Mouse (Mus musculus): ENCODE measurements around the gene Dock1.

The Dock1 gene

DNA sequence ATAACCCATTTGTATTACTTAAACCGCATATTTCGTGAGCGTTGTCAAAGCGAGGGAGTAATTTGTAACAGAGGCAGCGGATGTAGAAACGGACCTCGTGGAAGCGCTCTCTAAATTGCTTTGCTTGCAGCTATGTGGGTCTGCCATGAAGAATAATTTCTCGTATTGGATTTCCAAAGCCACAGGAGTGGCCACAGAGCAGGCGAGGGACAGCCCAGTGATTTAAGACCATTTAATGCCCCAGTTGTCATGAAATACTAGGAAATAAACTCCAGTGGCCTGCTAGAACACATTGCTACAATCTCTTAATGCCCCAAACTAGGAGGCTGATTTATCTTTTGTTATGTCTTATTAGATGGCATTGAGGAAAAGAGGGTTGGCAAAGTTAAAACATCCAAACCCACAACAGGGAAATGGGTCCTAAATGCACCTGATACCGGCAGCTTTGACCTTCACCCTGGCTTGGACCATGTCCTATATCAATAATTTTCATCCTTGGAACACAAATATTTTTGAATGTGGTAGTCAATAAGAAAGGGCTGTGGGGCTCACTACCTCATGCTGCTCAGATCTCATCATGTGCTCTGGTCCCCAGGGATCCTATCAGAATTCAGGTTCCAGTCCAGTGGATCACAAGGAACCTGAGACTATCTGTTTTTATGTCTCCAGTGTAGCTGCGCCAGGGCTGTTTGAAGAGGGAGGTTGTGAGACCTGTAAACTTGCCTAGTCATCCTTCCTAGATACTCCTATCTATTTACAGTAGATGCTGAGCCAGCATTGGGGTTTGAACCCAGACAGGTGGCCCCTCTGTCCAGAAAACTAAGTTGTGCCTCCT lies 373.7 kb downstream of the Dock1 start:
- no peak for DNase-seq (ENCODE audit: extremely low read depth, low read depth, low spot score)

DNA sequence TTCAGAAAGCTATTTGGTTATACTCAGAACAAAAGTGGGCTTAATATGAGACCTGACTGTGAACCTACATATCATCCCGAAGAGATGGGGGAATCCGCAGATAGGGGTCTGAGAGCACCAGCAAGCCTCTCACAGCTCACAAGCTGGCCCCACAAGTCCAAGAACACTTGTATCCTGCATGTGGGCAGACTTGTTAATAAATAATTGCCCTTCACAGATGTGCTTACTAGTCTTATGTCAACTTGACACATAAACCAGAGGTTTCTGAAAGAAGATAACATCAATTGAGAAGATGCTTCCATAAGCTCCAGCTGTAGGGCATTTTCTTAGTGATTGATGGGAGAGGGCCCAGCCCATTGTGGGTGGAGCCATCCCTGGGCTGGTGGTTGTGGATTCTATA lies 379.0 kb downstream of the Dock1 start:
- no peak for DNase-seq (ENCODE audit: extremely low read depth, low read depth, low spot score)

DNA sequence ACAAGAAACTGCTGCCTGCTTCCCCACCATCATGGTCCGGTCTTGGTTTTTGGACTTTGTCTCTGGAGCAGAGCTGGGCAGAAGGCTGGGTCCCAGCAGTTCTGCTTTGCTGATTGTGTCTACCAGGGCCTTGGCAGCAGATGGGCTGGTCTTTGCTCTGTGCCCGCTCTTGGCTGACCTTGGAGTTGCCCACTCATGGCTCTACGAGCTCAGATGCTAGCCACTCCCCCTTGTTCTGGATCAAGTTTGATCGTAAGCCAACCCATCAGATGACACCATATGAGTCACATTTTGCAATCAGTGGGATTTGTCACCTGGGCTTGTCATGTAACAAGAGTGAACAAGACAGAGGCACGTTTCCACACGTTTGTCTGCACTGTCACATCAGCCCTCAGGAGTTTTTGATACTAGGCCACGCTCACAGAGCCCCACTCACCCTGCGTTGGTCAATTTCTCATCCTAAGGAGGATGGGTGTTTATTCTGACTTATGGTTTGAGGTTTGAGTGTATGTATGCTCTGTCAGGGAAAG lies 382.8 kb downstream of the Dock1 start:
- peak; percentile 16 for DNase-seq (ENCODE audit: extremely low read depth, low read depth, low spot score)

DNA sequence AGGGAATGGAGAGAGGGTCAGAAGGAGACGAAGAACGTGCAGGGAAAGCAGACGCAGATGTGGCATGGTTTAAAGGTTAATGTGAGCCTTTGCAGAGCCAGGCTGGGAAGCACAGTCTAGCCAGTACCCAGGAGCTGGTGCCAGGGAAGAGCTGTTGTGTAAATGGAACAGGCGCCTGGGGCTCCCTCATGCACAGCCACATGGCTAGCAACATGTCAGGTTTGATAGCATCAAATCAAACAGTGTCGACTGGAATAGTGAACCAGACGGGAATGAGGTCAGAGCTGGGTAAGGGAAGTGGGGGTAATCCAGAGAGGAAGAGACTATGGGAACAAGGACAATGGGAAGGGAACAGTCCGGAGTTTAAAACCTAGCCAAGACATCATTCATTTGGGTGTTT lies 384.2 kb downstream of the Dock1 start:
- DNase-seq (ENCODE audit: extremely low read depth, low read depth, low spot score): peak; percentile 52

DNA sequence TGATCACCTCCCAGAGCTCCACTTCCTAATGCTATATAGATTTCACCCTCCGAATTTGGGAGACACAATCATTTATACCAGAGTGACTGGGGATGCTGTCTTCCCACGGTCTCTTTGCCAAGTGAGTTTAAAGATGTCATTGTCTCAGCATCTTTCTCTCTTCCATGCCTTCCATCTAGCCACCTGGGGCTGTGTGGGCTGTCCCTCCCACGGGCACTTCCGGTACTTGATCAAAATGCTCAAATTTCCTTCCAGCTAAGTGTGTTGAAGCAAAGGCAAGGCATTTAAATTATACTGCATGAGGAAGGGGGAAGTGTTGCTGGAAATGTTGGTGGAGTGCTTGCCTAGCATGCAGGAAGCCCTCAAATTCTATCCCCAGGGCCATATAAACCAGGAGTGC lies 388.6 kb downstream of the Dock1 start:
- DNase-seq (ENCODE audit: extremely low read depth, low read depth, low spot score): no peak

DNA sequence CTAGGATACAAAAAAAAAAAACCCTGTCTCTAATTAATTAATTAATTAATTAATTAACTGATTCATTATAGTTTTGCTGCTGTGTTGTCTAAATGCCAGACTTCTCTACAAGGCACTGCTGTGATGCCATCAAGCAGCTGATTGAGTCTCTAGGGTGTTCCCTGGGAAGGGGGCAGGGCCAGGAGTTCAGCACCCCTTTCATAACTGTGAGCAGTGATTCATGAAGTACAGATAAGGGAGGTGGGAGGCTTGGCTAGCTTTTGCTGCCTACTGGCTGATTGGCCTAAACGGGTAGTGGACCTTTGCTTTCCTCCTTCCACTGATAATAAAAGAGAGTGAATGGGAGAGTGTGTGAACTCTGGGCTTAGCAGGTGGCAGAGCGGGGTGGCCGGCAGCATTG lies 389.1 kb downstream of the Dock1 start:
- DNase-seq (ENCODE audit: extremely low read depth, low read depth, low spot score): no peak

DNA sequence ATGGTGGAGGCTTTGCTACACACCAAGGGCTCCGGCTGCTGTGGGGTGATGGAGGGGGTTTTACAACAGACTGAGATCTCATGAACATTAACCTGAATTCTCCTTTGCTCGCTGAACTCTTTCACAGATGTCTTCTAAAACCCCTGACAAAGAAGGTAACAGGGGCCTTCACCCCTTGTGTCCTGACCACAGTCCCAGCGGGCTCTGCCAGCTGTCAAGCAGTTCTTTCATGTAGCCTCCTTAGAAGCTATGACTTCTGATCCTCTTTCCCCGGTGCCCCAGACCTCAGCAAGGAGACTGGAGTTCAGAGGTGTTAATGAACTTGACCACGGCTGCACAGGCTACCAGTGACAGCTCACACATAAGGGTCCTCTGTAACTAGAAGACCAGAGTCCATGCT lies 393.4 kb downstream of the Dock1 start:
- DNase-seq (ENCODE audit: extremely low read depth, low read depth, low spot score): no peak

DNA sequence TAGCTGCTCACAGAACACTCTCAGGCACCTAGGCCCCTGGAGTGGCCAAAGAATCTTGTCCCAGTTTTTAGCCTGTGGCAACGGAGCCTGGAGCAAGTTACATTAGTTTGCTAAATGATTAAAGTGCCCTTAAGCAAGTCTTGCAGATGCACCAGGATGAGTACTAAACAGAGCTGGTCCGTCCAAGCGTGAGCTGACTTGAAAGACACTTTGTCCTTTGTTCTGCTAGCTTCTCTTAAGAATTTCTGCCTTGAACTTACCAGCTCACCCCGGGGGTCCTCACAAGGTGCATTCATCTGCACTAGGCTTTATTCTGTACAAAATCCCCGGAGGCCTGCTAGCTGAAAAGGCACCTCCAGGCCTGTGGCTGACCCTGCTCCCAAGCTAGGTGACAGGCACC lies 394.8 kb downstream of the Dock1 start:
- DNase-seq (ENCODE audit: extremely low read depth, low read depth, low spot score): no peak

DNA sequence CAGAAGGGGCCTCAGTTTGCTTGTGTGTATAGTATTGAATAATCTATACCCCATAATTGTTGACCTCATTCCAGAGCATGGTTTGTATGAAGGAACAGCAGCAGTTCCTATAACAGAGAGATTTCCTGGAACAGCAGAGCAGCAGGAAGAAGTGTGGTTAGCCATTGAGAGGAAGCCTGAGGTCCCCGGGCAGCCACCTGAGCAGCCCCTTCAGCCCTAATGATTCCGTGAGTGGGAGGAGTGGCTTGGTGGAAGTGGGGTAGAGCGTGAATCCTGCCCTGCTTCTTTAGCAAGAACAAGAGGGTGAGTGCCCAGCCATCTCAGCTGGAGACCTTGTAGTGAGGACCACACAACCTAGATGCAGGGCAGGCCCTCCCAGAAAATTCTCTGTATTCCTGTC lies 398.4 kb downstream of the Dock1 start:
- DNase-seq (ENCODE audit: extremely low read depth, low read depth, low spot score): no peak

DNA sequence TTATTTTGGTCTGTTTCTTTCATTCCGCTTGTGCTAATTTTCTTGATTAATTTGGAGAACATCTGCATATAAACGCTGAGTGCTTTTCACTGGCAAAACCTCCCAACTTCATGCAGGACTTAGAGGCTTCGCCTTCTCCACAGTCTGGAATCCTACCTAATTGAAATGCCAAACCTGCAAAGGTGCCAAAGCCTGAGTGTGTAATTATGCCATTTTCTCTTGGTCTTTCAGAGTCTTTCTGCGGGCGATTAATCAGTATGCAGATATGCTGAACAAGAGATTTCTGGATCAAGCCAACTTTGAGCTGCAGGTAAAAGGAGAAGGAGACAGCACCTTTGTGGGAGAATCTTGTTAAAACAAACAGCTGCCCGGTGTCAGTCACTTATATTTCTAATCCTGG lies 406.4 kb downstream of the Dock1 start:
- no peak for DNase-seq (ENCODE audit: extremely low read depth, low read depth, low spot score)

DNA sequence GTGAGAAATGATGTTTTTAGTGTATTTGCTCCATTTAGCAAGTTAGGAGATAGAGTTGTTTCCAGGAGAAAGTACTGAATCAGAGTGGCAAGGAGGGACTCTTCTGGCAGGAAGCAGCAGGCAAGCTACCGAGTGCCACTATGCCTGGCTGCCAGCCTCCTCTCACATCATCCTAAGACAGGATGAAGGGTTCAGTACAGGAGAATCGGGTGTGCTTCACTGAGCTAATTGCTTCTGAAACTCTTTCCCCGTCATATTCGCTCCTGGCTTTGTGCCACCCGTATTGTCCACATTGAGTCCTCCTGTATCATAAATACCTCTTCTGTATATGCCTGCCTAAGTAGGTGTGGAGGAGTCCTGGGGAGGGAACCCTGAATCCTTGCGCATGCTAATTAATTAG lies 406.9 kb downstream of the Dock1 start:
- DNase-seq (ENCODE audit: extremely low read depth, low read depth, low spot score): no peak

DNA sequence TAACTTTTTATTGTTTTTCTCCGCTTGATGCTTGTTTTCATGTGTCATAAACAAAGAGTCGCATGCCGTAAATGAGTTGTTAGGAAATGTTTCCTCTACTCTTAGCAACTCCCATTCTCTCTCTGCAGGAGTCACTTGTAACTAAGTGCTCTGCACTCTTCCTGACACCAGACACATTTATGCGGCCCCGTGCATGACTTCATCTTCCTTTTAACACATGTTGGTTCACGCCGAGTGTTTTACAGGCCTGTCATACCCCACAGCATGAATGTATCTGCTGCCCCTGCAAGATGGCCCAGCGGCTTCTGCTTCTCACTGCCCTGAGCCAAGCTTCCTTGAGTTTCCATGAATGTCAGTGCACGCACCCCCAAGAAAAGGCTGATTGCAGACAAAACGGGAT lies 407.4 kb downstream of the Dock1 start:
- DNase-seq (ENCODE audit: extremely low read depth, low read depth, low spot score): no peak

DNA sequence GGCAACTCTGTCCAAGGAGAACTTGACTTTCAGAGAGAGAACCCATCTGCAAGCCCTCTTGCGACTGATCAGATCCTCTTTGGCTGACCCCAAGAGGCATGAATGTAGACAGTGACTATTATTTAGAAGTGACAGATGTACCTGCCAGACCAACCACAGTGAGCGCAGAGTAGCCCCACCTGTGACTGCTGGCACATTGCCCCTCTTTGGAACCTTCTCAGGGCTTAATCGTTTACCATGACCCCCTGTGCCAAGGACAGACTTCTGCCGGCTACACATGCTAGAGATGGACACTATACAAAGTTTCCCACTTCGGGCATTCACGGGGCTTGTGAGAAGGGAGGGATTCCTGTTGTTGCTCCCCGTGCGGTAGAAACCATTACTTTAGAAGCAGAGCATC lies 413.0 kb downstream of the Dock1 start:
- no peak for DNase-seq (ENCODE audit: extremely low read depth, low read depth, low spot score)

DNA sequence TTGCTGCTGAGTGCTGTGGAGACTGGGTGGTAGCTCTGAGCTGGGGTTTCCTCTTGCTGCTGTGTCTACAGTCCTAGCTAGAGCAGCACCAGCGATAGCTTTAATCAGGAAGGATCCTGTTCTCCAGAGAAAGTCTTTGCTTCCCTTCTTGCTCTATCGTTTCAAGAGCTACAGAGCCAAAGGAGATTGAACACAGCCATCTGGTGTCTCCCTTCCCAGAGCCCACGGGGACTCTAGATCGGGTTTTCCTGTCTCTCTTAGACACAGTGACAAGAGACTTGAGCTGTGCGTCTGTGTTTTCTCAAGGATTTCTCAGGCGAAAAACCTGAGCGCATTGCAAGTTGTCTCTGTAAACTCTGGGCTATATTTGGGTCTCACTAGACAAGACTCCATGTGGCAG lies 413.6 kb downstream of the Dock1 start:
- DNase-seq (ENCODE audit: extremely low read depth, low read depth, low spot score): no peak

DNA sequence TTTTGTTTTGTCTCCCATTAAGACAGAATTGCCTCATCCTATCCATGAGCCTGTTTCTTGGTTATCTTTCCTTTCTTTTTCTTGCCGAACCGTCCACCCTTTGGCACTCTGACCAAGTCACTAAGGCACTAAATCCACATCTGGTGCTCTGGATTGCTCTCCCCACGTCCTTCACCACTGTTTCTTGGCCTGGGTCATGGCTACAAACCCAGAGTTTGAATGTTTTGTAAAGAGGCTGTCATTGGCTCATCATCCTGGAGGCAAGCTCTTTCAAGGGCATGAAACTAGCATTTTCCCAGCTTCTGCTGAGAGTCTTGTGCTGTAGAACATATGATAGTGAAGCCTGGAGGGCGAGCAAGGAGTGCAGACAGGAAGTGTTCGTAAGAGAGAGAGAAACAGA lies 416.1 kb downstream of the Dock1 start:
- DNase-seq (ENCODE audit: extremely low read depth, low read depth, low spot score): no peak

DNA sequence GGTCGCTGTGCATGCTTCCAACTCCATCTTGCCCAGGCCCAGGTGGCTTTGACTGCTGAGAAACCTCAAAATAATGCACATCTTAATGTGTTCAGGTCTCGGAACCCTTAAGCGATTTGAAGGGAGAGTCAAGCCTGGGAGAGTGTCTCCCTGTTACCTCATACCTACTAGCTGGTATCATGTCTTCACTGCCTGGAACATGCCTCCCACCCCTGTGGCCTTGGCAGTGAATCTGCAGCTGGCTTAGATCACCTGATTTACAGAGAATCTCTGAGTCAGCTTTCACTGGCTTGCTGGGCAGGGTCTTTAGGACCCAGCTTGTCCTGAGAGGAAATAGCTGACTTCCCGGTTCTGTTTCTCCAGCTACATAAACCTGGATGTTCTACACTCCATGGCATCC lies 419.2 kb downstream of the Dock1 start:
- no peak for DNase-seq (ENCODE audit: extremely low read depth, low read depth, low spot score)

DNA sequence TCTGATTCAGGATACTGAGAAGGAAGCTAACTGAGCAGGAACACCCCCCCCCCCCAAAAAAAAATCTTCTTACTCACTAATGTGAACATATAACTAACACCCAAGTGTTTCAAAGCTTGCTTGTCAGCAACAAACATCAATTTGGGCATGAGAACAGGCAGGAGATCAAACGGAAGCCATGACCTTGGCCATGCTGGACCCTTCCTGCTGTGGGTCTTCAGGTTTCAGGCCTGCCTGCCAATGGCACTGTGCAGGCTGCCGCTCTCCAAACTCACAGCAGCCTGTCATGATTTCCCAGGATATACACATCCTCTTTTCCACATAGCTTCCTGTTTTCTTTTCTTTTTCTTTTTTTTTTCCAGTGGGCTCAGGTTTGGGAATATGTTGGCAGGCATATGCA lies 423.4 kb downstream of the Dock1 start:
- DNase-seq (ENCODE audit: extremely low read depth, low read depth, low spot score): no peak

DNA sequence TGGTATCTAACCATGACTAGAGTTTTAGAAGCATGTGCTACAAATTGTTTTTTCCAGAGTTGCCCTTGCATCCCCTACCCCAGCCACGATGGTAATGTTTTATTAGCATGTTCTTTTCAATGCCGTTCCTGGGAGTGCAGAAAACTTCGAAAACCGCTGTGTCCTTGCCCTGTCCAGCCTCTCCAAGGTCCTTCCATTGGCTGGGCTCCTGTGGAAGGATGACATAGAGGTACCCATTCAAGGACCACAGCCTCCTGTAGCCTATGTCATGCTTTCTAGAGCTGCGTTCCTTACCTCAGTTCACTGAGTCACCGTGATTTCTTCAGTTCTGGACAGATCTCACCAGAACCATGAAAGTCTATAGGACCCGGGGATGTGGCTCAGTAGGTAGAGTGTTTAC lies 431.5 kb downstream of the Dock1 start:
- no peak for DNase-seq (ENCODE audit: extremely low read depth, low read depth, low spot score)

DNA sequence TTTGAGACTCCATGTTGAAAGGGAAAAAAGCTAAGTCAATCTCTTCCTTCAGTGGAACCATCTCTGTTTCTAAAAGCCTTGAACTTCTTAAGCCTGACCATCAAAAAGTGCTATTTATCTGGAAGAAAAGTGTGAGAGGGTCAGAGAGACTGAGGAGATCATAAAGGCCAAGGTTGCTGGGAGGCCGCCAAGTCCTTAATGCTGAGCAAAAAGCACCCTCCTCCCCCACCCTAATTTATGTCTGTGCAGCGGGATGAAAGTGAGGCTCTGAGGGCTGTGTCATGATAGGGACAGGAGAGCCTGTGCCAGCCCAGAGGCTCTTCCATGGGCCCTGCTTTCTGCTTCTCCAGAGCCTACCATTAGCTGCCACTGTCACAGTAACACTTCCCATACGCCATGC lies 436.1 kb downstream of the Dock1 start:
- no peak for DNase-seq (ENCODE audit: extremely low read depth, low read depth, low spot score)

DNA sequence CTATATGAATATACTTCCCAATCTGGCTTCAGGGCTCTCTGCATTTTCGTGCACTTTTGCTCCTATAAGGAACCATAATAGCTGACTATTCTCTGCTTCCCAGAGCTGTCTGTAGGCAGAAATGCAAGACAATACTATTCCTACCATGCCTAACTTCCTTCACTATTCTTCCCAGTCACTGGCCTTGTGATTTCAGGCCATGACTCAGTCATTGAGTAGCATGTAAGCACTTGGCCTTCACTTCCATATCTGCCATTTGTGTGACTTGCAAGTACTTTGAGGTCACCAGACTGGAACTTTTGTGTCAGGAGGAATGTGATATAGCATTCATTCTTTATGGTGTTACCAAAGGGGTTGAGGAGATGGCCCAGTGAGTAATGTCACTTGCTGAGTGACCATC lies 439.9 kb downstream of the Dock1 start:
- no peak for DNase-seq (ENCODE audit: extremely low read depth, low read depth, low spot score)

DNA sequence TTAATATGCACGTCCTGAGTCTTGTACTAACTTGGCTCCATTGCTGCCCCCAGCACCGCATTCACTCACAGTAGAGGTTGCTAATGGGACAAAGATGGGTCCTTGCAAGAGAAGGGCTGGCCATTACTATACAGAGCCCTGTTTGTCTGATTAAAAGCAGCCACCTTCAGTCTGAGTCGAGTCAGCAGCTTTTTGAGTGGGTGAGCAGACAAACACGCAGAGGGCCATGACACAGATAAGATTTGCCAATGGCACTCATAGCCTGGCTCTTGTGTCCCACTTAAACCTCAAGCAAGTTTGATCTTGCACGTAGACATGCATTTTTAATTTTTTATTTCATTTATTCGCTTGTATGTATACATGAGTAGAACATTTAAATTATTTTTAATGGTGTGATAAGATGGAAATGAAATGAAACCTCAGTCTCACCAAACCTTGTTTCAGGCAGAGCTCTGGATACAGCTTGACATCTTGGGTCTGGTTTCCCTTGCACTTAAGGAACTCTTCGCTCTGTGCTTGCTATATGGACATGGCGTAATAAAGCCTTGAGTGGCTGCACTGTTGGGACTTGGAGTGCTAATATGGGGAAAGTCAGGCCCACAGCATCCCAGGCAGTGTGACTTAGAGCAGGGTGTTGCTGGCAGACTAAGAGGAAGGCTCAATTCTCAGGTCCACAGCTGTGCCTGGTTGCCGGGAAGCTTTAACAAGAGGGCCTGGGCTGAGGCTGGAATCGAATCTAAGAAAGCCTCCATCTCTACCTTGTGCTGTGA lies 455.0 kb downstream of the Dock1 start:
- DNase-seq (ENCODE audit: extremely low read depth, low read depth, low spot score): no peak

DNA sequence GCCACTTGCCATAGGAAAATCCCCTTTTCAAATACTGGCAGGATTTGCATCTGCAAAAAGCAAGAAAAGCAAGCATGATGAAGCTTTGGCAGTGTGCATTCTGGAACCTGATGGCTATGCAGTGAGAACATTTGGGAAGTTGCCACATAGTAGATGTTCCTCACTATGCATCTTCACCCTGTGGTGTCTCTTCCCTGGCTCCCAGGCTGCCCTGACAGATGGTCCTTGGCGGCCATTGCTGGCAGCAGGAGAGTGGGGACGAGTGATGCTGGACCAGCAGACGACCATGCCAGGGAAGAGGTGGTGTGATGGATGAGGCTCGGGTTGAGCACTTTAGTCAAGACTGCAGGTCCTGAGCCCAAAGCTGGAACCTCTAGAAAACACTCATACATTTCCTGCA lies 462.0 kb downstream of the Dock1 start:
- DNase-seq (ENCODE audit: extremely low read depth, low read depth, low spot score): no peak

Measured in fat pad, adult 2 months (tissue).